8 mouse cellular contexts compared by ENCODE assay signal in the genomic region with DNA sequence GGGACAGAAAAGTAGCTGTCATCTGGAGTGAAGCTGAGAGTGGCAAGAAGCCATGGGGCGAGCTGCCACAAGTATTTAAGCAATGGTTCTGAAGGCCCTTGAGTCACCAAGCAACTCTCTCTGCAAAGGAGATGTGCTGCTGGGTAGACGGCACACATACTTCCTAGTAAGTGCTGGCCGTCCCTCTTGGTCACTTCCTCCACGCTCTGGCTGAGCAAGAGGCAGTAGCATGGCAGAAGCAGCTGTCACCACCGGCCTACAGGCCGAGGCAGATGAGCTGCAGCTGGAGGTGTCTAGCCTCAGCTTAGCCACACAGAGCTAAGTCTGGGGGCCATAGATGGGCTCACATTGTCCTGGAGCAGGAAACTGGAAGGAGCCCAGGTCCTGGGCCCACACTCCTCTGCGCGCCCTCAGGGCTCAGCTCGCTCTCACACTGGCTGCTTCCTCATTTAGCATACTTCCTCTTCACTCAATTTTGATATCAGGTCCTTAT. TPM values are rescaled to one million over a fixed set of nuclear protein-coding genes. Genes with fewer than 3 reads are reported as not detected.
DNase-seq lines count a peak whose midpoint lies in the region; ATAC-seq and TF ChIP-seq lines count a peak whose summit lies in the region.

No protein-coding gene starts in this region.

- DNase-seq in left cerebral cortex, adult 2 months (ENCODE audit: extremely low spot score in 1 of 2, low spot score in 2 of 2), result no peak
- no peak for DNase-seq in left cerebral cortex, postnatal 36 days (ENCODE audit: low spot score in 2 of 2)
- no peak for DNase-seq in hindbrain, embryonic 11.5 days (ENCODE audit: low spot score)
- no peak for DNase-seq in T-cell, adult 2 months (ENCODE audit: low spot score)
- DNase-seq in frontal cortex, postnatal 36 days (ENCODE audit: low spot score in 2 of 2), result no peak

- H3K9ac ChIP-seq in hindbrain, embryonic 11.5 days (ENCODE audit: low read depth, low read length), result no peak overlapping the region
- no peak overlapping the region for H3K9ac ChIP-seq in intestine, postnatal 0 days (ENCODE audit: low read depth, low read length)

- H3K4me3 ChIP-seq in left cerebral cortex, adult 2 months, result no peak overlapping the region
- no peak overlapping the region for H3K4me3 ChIP-seq in hindbrain, embryonic 11.5 days (ENCODE audit: low read depth, low read length)
- H3K4me3 ChIP-seq in intestine, postnatal 0 days (ENCODE audit: low read depth, low read length), result no peak overlapping the region

- peaks cover 21% of the 10 kb centered on the region for H3K4me1 ChIP-seq in hindbrain, embryonic 11.5 days (replicated peaks; ENCODE audit: control insufficient read depth, insufficient read depth, low read length)
- no peaks in the 10 kb centered on the region for H3K4me1 ChIP-seq in intestine, postnatal 0 days (replicated peaks; ENCODE audit: control insufficient read depth, insufficient read depth, low read length)

- ATAC-seq in common myeloid progenitor, adult 5-6 weeks (replicated peaks; ENCODE audit: low read depth, poor library complexity, severe bottlenecking), result peak; percentile 48
- ATAC-seq in hindbrain, embryonic 11.5 days (ENCODE audit: low FRiP score), result no peak
- ATAC-seq in monocyte, adult 5-6 weeks (replicated peaks; ENCODE audit: insufficient number of reproducible peaks, low FRiP score, low TSS enrichment, poor library complexity, severe bottlenecking), result peak; percentile 66
- ATAC-seq in intestine, postnatal 0 days, result no peak

- no peaks in the 10 kb centered on the region for H3K27me3 ChIP-seq in hindbrain, embryonic 11.5 days (ENCODE audit: control insufficient read depth, insufficient read depth, low read length)
- H3K27me3 ChIP-seq in intestine, postnatal 0 days (replicated peaks; ENCODE audit: control insufficient read depth, insufficient read depth, low read length), result no peaks in the 10 kb centered on the region

- H3K36me3 ChIP-seq in hindbrain, embryonic 11.5 days (ENCODE audit: control insufficient read depth, insufficient read depth, low read length), result 0 out of 2 replicates have a peak, but pooled peaks cover 2% of the 10 kb centered on the region
- H3K36me3 ChIP-seq in intestine, postnatal 0 days (ENCODE audit: control insufficient read depth, insufficient read depth), result no peaks in the 10 kb centered on the region

- H3K27ac ChIP-seq in left cerebral cortex, adult 2 months, result peak overlapping the region; percentile 51
- peak overlapping the region; percentile 51 for H3K27ac ChIP-seq in hindbrain, embryonic 11.5 days (ENCODE audit: low read depth, low read length)
- H3K27ac ChIP-seq in intestine, postnatal 0 days (ENCODE audit: low read depth, low read length), result no peak overlapping the region

- intact Hi-C loops in left cerebral cortex, adult 2 months (cut with DNase I), result no loop called here
- intact Hi-C loops in left cerebral cortex, postnatal 36 days (cut with DNase I), result no loop called here

- WGBS in hindbrain, embryonic 11.5 days, result 82% methylated on average over 9 of the region's 9 CpGs
- 79% methylated on average over 9 of the region's 9 CpGs for WGBS in intestine, postnatal 0 days

- no peak overlapping the region for H3K4me2 ChIP-seq in hindbrain, embryonic 11.5 days (replicated peaks; ENCODE audit: low read depth, low read length)
- H3K4me2 ChIP-seq in intestine, postnatal 0 days (replicated peaks; ENCODE audit: low read depth), result no peak overlapping the region

- TF ChIP-seq CTCF in left cerebral cortex, adult 2 months (IDR thresholded peaks at IDR 0.05), result no peak
- TF ChIP-seq CTCF in intestine, postnatal 0 days (IDR thresholded peaks at IDR 0.05; ENCODE audit: low read depth), result no peak

- H3K9me3 ChIP-seq in hindbrain, embryonic 11.5 days (ENCODE audit: control insufficient read depth, low read length), result no peaks in the 10 kb centered on the region
- no peaks in the 10 kb centered on the region for H3K9me3 ChIP-seq in intestine, postnatal 0 days (ENCODE audit: control insufficient read depth)

RNA-seq across cellular contexts. Expression of gene Tmcc2, which starts 20.4 kb away (rescaled TPM):
- 100 to 1,000 TPM; 178 to 192 TPM for total RNA-seq in left cerebral cortex, adult 2 months (2021)
- total RNA-seq in left cerebral cortex, postnatal 36 days (2021), result 100 to 1,000 TPM; 171 to 173 TPM
- total RNA-seq in common myeloid progenitor, adult 5-6 weeks (2017), result 8.0 and 14.4 TPM in 2 replicates
- 12.0 and 14.1 TPM in 2 replicates for polyA plus RNA-seq in hindbrain, embryonic 11.5 days (2014; fragmentation: Nextera tagmentation; extraction: Ambion mirVana)
- total RNA-seq in monocyte, adult 5-6 weeks (2017), result 3.8 to 9.4 TPM (median 6.3 TPM) in 3 replicates
- polyA plus RNA-seq in intestine, postnatal 0 days (2015; fragmentation: Nextera tagmentation; extraction: Ambion mirVana), result 2.2 and 2.3 TPM in 2 replicates

RNA-seq across cellular contexts. Expression of gene Dstyk, which starts 46.6 kb away (rescaled TPM):
- total RNA-seq in left cerebral cortex, adult 2 months (2021), result 10 to 100 TPM; 44.9 to 45.5 TPM
- 10 to 100 TPM; 40.4 to 46.8 TPM for total RNA-seq in left cerebral cortex, postnatal 36 days (2021)
- 16.2 and 25.7 TPM in 2 replicates for total RNA-seq in common myeloid progenitor, adult 5-6 weeks (2017)
- 11.5 and 12.3 TPM in 2 replicates for polyA plus RNA-seq in hindbrain, embryonic 11.5 days (2014; fragmentation: Nextera tagmentation; extraction: Ambion mirVana)
- total RNA-seq in monocyte, adult 5-6 weeks (2017), result 40.6 to 56.0 TPM (median 54.3 TPM) in 3 replicates
- 3.7 and 3.8 TPM in 2 replicates for polyA plus RNA-seq in intestine, postnatal 0 days (2015; fragmentation: Nextera tagmentation; extraction: Ambion mirVana)

RNA-seq across cellular contexts. Expression of gene Nuak2, which starts 54.8 kb away (rescaled TPM):
- 1 to 10 TPM; 1.4 TPM for total RNA-seq in left cerebral cortex, adult 2 months (2021)
- total RNA-seq in left cerebral cortex, postnatal 36 days (2021), result 1 to 10 TPM in 1 of 2 experiments, under 1 TPM in 1; 0.62 to 1.6 TPM
- 8.0 and 12.0 TPM in 2 replicates for total RNA-seq in common myeloid progenitor, adult 5-6 weeks (2017)
- polyA plus RNA-seq in hindbrain, embryonic 11.5 days (2014; fragmentation: Nextera tagmentation; extraction: Ambion mirVana), result 33.1 and 39.3 TPM in 2 replicates
- total RNA-seq in monocyte, adult 5-6 weeks (2017), result 59.8 to 114 TPM (median 79.4 TPM) in 3 replicates
- polyA plus RNA-seq in intestine, postnatal 0 days (2015; fragmentation: Nextera tagmentation; extraction: Ambion mirVana), result 20.0 and 20.6 TPM in 2 replicates

Comparison
In these comparisons a context has a peak if more than half of its experiments do, and no peak if none do; other contexts are left out.
1. ATAC-seq: peak in common myeloid progenitor, adult 5-6 weeks (single experiment) and monocyte, adult 5-6 weeks (single experiment); none in hindbrain, embryonic 11.5 days (single experiment) and intestine, postnatal 0 days (single experiment).
2. RNA of gene Tmcc2, which starts 20.4 kb away (total RNA-seq): 178 to 192 TPM in left cerebral cortex, adult 2 months and 171 to 173 TPM in left cerebral cortex, postnatal 36 days; 8.0 to 14.4 TPM in common myeloid progenitor, adult 5-6 weeks and 3.8 to 9.4 TPM in monocyte, adult 5-6 weeks; every median in the first group is over 10 times any median in the second.